Mouse (Mus musculus) cerebellum, adult 2 months (tissue): Measurements from ENCODE around the gene Pced1b. TPM values are rescaled to one million over a fixed set of nuclear protein-coding genes. Genes with fewer than 3 reads are reported as not detected.

Source experiments
- DNase-seq, 2 experiments: peaks; one replicate each; pipeline ENCODE4 v3.0.0; 2021
- H3K27ac ChIP-seq: fragments of 200-500 bp; 2 replicates; pipeline ENCODE4 v1.5.1; 2012; ENCODE audit warnings: low read length, control low read depth, inconsistent platforms; ENCODE audit not compliant: insufficient read depth
- H3K27me3 ChIP-seq: fragments of 200-500 bp; 2 replicates; pipeline ENCODE4 v1.6.1; 2012; ENCODE audit warnings: inconsistent platforms, mild to moderate bottlenecking, low read length, moderate library complexity; ENCODE audit not compliant: control insufficient read depth, insufficient read depth
- H3K4me1 ChIP-seq: fragments of 200-500 bp; 2 replicates; pipeline ENCODE4 v1.6.1; 2011; ENCODE audit warnings: low read length; ENCODE audit not compliant: control insufficient read depth, insufficient read depth
- H3K4me3 ChIP-seq: fragments of 200-500 bp; replicated peaks from 2 replicates; pipeline ENCODE3; 2011; ENCODE audit warnings: mild to moderate bottlenecking, low read depth, low read length, control low read depth; ENCODE audit not compliant: insufficient read depth
- CTCF ChIP-seq: fragments of 200-500 bp; IDR thresholded peaks from 2 replicates; pipeline ENCODE4 v1.5.1; 2011; ENCODE audit warnings: low read depth, mild to moderate bottlenecking, control low read depth, low read length, moderate library complexity, borderline replicate concordance; ENCODE audit not compliant: insufficient read depth
- POLR2A ChIP-seq: fragments of 200-500 bp; IDR thresholded peaks from 2 replicates; pipeline ENCODE4 v1.6.1; 2011; ENCODE audit warnings: low read length, control low read depth, borderline replicate concordance; ENCODE audit not compliant: insufficient read depth
- WGBS: fragments of 180-500 bp; shearing (Covaris S2); methylation state at CpG from one replicate; pipeline ENCODE4 v1.1.7; 2018; 5-methylcytosine and 5-hydroxymethylcytosine counted together
- polyA plus RNA-seq: library from polyadenylated mRNA; depleted of rRNA; stranded (reverse); fragments of >200 nt; gene quantifications from 2 replicates; pipeline ENCODE4 v1.2.3, GENCODE M21; 2012

The Pced1b gene
- polyA plus RNA-seq, 1 experiment, result 7.5 TPM

DNA sequence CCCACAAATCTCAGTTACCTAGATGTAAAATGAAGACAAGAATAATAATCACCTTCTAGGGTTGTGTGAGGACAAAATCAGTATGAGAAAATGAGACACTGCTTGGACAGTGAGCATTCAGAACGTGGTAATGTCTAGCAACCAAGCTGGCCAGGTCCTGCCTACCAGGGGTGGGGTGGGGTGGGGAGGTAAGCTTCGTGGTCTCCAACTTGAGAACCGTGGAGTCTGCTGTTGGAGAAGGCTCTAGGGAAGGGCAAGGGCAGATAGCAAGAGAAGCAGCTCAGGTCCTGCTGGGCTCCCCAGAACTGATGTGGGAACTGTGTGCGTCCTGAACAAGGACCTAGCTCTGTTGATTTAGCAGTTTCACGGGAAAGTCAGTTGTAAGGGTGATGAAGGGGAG is 37.3 kb downstream of the Pced1b start:
- no peak for TF ChIP-seq POLR2A
- no peak for TF ChIP-seq CTCF
- H3K27ac ChIP-seq, result no peak overlapping the region
- no peaks in the 10 kb centered on the region for H3K4me1 ChIP-seq
- DNase-seq, result no peak
- WGBS, result 81% methylated on average over 5 of the region's 5 CpGs
- H3K27me3 ChIP-seq, result no peaks in the 10 kb centered on the region
- H3K4me3 ChIP-seq, result no peak overlapping the region

DNA sequence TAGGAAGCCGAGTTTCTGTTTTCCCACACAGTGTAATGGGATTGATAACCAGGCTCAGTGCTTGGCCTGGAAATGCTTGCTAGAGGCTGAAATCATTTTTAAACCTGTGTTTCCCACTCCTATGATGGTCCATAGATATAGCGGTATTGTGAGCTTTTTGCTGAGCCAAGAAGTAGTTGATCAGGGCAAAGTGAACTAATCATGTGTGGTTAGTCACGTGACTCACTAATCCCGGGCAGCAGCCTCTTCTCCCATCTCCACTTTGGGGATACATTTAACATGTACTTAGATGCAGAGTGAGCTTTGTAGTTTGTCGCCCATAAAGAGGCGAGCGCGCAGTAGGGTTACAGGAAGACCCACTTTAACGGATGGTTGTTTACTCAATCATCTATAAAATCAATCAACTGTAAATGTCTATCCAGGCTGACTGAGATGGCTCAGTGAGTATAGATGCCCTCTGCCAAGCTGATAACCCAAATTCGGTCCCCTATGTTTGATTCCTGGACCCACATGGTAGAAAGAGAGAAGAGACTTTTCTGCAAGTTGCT is 38.8 kb downstream of the Pced1b start:
- Histone ChIP-seq H3K4me3 (no peak overlapping the region), H3K4me1 (no peaks in the 10 kb centered on the region), H3K27ac (no peak overlapping the region), H3K27me3 (no peaks in the 10 kb centered on the region)
- 94% methylated on average over 10 of the region's 10 CpGs for WGBS
- no peak for TF ChIP-seq POLR2A
- TF ChIP-seq CTCF, result no peak
- DNase-seq, result no peak

DNA sequence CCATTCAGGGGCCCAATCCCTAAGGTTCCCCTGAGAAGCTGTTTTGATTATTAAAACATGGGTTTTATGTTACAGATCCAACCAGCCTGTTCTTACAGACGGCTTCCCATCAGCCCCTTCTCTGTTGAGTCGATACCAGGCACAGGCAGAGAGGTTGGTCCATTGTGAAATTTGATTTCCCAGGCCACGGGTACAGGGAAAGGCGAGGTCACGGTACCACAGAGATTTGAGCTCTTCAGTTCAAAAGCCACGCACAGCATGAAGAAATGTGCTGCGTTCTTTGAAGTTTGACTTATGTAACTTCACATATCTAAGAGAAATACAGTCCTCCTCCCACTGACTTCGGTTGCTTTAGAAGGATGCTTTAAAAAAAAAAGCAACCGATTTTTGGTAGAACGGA is 39.8 kb downstream of the Pced1b start:
- no peak for TF ChIP-seq POLR2A
- DNase-seq, result no peak
- no peak overlapping the region for H3K27ac ChIP-seq
- H3K4me1 ChIP-seq, result no peaks in the 10 kb centered on the region
- WGBS, result 75% methylated on average over 10 of the region's 10 CpGs
- H3K4me3 ChIP-seq, result no peak overlapping the region
- H3K27me3 ChIP-seq, result no peaks in the 10 kb centered on the region

DNA sequence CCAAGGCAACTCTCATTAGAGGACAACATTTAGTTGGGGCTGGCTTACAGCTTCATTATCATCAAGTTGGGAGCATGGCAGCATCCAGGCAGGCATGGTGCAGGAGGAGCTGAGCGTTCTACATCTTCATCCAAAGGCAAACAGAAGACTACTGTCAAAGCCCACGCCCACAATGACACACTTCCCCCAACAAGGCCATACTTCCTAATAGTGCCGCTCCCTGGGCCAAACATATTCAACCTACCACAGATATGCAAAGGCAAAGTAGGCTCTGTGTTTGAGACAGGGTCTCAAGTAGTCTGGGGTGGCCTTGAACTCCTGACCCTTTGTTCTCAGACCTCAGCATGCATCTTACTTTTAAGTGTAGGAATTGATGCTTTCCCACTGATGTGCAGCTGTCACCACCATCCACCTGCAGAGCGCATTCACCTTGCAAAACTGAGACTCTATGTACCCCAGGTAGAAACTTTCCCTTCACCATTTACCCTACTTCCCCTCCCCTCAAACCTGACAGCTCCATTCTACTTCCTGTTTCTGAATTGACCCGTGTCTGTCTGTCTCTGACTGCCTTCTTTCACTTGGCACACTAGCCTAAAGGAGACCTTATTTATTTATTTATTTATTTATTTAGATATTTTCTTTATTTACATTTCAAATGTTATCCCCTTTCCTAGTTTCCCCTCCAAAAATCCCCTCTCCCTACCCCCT is 40.7 kb downstream of the Pced1b start:
- 94% methylated on average over 5 of the region's 5 CpGs for WGBS
- no peak for TF ChIP-seq POLR2A
- TF ChIP-seq CTCF, result no peak
- no peak for DNase-seq
- Histone ChIP-seq H3K27ac (no peak overlapping the region), H3K4me3 (no peak overlapping the region), H3K27me3 (no peaks in the 10 kb centered on the region), H3K4me1 (no peaks in the 10 kb centered on the region)

DNA sequence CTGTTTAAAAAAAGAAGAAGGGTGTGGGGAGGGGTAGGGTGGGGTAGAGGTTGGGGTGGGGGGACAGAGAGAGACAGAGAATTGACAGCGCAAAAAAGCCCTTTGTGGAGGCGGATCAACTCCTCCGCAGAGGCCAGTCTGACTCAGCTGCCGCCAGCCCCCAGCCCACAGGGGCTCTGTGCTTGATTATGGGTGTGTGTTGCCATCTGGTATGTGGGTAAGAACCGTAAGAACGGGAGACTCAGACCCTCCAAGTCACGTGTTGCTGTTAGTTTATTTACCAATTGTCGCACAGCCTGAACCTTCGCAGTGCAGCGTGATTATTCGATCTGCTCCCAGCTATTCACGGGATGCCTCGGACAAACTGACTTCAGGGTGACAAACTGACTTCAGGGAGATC is 41.8 kb downstream of the Pced1b start:
- Histone ChIP-seq H3K4me1 (no peaks in the 10 kb centered on the region), H3K4me3 (no peak overlapping the region), H3K27me3 (no peaks in the 10 kb centered on the region), H3K27ac (no peak overlapping the region)
- 82% methylated on average over 13 of the region's 13 CpGs for WGBS
- no peak for DNase-seq
- TF ChIP-seq POLR2A (no peak), CTCF (no peak)

DNA sequence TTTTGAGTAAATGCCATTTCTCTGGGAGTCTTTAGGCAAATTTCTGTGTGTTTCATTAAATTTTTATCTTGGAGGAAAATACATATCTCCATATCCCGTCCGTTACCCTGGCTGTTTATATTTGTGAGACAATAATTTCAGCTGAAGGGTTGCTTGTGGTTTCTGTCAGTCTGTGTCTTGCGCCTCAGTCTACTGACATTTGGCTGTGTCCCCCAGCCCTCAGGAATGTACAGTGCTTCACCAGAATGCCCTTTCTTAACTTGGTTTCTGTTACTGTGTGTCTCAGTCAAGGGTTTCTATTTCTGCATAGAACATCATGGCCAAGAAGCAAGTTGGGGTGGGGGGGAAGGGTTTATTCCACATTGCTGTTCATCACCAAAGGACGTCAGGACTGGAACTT is 42.3 kb downstream of the Pced1b start:
- no peaks in the 10 kb centered on the region for H3K27me3 ChIP-seq
- no peak for TF ChIP-seq POLR2A
- TF ChIP-seq CTCF, result no peak
- DNase-seq, result no peak
- H3K27ac ChIP-seq, result no peak overlapping the region
- H3K4me3 ChIP-seq, result no peak overlapping the region
- WGBS, result 87% methylated on average over 4 of the region's 4 CpGs
- H3K4me1 ChIP-seq, result no peaks in the 10 kb centered on the region

DNA sequence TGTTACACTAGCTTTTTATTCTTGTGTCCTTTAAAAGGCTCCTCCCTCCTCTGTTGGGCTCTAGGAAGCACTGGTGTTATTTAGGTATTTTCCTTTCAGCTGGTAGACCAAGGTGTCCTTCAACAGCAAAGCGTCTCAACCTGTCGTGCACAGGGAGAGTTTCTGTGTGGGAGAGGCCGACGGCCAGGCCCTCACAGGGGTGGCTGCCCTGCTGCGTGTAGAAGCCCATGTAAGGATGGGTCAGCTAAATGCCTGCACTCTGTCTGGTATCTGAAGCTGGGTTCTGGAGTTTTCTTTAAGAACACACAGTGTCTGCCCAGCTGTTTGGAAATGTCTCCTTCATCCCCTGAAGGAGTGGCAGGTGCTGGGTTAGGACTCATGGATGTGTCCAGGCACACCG is 43.4 kb downstream of the Pced1b start:
- H3K27ac ChIP-seq, result no peak overlapping the region
- 96% methylated on average over 6 of the region's 6 CpGs for WGBS
- no peaks in the 10 kb centered on the region for H3K4me1 ChIP-seq
- H3K4me3 ChIP-seq, result no peak overlapping the region
- no peaks in the 10 kb centered on the region for H3K27me3 ChIP-seq
- TF ChIP-seq POLR2A (no peak), CTCF (no peak)
- DNase-seq, result no peak

DNA sequence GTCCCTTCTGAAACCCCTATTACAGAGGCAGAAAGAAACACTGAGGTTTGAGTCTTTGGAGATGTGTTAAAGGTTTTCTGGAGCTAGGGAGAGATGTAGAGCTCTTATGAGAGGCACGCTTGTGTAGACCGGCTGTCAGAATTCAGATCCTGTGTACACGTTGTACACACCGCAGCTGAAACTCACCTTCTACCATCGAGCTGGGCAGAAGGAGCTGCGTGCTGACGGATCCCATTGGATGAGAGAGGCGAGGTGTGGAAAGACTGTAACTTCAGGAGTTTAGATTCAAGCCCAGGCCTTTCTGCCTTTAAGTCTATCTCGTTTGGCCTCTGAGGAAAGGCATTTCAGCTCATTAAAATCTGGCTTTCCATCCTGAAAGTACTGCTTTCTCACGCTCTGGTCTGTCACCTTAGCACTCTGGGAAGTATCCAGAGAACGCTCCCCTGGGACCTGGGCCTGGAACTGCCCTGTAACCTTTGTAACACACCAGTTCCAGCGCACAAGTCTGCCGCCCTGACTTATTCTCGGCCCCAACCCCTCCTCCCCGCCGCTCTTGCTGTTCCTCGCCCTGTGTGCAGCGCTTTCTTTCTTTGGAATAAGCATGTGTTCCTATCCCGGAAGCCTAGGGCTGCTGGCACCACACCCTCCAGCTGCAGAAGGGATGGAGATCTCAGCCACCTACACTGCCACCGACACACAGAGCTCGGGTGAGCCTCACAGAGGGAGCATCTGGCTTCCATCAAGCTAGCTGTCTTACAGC is 44.6 kb downstream of the Pced1b start:
- Histone ChIP-seq H3K4me1 (no peaks in the 10 kb centered on the region), H3K4me3 (no peak overlapping the region), H3K27ac (no peak overlapping the region), H3K27me3 (no peaks in the 10 kb centered on the region)
- no peak for DNase-seq
- no peak for TF ChIP-seq CTCF
- no peak for TF ChIP-seq POLR2A
- WGBS, result 87% methylated on average over 21 of the region's 21 CpGs
